Mouse (Mus musculus) cerebellum, adult 8-10 months (tissue): ENCODE data around the gene Necap1.

Experiments
- DNase-seq: peaks from one replicate; pipeline ENCODE4 v3.0.0; 2022

The Necap1 gene

DNA sequence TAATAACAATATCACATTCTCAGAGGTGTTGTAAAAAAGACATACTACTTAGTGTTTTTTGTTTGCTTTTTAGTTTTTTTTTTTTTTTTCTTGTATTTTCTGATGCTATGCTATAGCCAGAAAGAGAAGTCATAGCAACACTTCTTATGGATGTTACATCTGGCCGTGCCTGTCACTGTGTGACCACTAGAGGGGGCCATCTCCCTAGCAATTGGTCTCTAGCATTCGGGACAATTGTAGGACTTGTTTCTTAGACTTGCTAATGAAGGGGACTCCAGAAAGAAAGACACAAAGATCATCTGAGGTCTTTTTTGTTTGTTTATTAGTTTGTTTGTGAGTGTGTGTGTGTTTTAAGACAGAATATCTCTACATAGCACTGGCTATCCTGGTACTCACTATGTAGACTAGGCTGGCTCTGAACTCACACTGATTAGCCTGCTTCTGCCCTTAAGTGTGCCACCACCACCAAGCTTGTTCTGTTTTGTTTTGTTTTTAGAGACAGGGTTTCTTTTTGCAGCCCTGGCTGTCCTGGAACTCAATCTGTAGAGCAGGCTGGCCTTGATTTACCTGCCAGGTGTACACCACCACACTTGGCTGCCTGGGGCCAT, 18.3 kb downstream of the Necap1 start:
- DNase-seq: peak; percentile 38

DNA sequence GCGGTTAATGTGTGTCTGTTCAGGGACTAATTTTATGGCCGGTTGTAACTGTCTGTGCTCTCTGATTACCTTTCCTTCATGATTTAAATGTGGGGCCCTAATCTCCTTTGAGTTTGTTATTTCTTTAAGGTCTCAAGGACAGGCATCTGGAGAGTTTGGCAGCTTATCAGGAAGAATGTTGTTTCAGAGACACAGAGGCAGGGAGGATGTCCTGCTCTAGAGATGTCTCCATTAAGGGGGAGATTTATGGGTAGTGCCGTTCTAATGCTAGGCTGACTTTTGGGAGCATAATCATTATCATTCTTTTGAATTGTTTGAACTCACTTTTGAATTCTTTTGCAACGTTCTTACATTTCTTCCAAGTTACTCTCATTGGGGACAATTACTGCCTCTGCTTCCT, 45.6 kb downstream of the Necap1 start:
- DNase-seq: no peak

GRCm38 (mm10) chr6:122921451-122921850, 47.2 kb downstream of the Necap1 start, which contains the start of gene Clec4a1:
Clec4a1 (plus strand) TSS chr6:122921848.
- no peak for DNase-seq

- no peak for DNase-seq
Measured at GRCm38 (mm10) chr6:122934845-122935244, 60.6 kb downstream of the Necap1 start.
